Mouse (Mus musculus): ENCODE measurements around the gene Hspb7. TPM values are rescaled to one million over a fixed set of nuclear protein-coding genes. Genes with fewer than 3 reads are reported as not detected.

The Hspb7 gene
- 3.0 and 3.1 TPM in 2 replicates for polyA plus RNA-seq (2015; fragmentation: Nextera tagmentation; extraction: Ambion mirVana)

- Histone ChIP-seq H3K4me3 (replicated peaks) (peak within 1 kb of the TSS; percentile 19; the same call in 1 of the 2 replicates), H3K9me3 (no peaks in the 10 kb centered on the region), H3K4me2 (replicated peaks) (peak within 1 kb of the TSS; percentile 49), H3K4me1 (replicated peaks) (peaks cover 33% of the 10 kb centered on the region), H3K27me3 (replicated peaks) (no peaks in the 10 kb centered on the region), H3K9ac (peak within 1 kb of the TSS; percentile 26; the same call in 1 of the 2 replicates), H3K36me3 (no peaks in the 10 kb centered on the region), H3K27ac (peak within 1 kb of the TSS; percentile 77)
- no peak for ATAC-seq
- 54% methylated on average over 9 of the region's 9 CpGs for WGBS
Observed at GRCm38 (mm10) chr4:141420192-141420829, at the start of gene Hspb7. TSS of gene Hspb7 (plus strand) at chr4:141420779.

GRCm38 (mm10) chr4:141372426-141372825 lies 48.2 kb upstream of the Hspb7 start:
- H3K4me3 ChIP-seq (replicated peaks), result no peak overlapping the region
- no peaks in the 10 kb centered on the region for H3K9me3 ChIP-seq
- no peak overlapping the region for H3K27ac ChIP-seq
- no peak overlapping the region for H3K4me2 ChIP-seq (replicated peaks)
- H3K4me1 ChIP-seq (replicated peaks), result 0 out of 2 replicates have a peak, but pooled peaks cover 4% of the 10 kb centered on the region
- H3K9ac ChIP-seq, result no peak overlapping the region
- H3K36me3 ChIP-seq, result no peaks in the 10 kb centered on the region
- 91% methylated on average over 5 of the region's 5 CpGs for WGBS
- no peak for ATAC-seq
- peaks cover 9% of the 10 kb centered on the region for H3K27me3 ChIP-seq (replicated peaks)

DNA sequence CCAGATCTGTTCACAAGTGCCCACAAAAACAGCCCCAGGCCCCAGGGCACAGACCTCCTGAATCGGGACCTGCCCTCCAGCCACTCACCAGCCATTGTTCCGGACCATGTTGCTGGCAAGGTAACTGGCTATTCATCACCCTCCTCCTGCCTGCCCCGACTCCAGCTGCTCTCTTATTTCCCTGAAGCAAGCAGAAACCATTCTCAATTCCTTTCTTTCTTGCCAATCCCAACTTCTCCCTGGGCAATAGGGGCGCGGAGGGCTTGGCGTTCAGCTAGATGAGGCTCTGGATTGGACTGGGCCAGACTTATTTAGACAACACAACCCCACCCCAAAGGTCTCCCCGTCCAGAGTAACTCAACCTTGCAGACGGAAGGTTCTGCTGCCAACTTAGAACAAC lies 40.9 kb upstream of the Hspb7 start:
- Histone ChIP-seq H3K9ac (no peak overlapping the region), H3K4me3 (replicated peaks) (no peak overlapping the region), H3K27ac (no peak overlapping the region), H3K4me2 (replicated peaks) (no peak overlapping the region), H3K27me3 (replicated peaks) (peaks cover 26% of the 10 kb centered on the region), H3K36me3 (no peaks in the 10 kb centered on the region), H3K9me3 (no peaks in the 10 kb centered on the region), H3K4me1 (replicated peaks) (peaks cover 9% of the 10 kb centered on the region)
- ATAC-seq, result no peak
- 72% methylated on average over 8 of the region's 8 CpGs for WGBS

GRCm38 (mm10) chr4:141382406-141382805 lies 38.2 kb upstream of the Hspb7 start:
- Histone ChIP-seq H3K4me1 (replicated peaks) (peaks cover 9% of the 10 kb centered on the region), H3K36me3 (no peaks in the 10 kb centered on the region), H3K27me3 (replicated peaks) (peaks cover 26% of the 10 kb centered on the region), H3K9ac (peak overlapping the region; percentile 44), H3K9me3 (no peaks in the 10 kb centered on the region), H3K4me2 (replicated peaks) (peak overlapping the region; percentile 85), H3K4me3 (replicated peaks) (peak overlapping the region; percentile 33), H3K27ac (no peak overlapping the region)
- peak; percentile 26; the same call in 1 of the 2 replicates for ATAC-seq
- WGBS, result 2% methylated on average over 25 of the region's 25 CpGs

DNA sequence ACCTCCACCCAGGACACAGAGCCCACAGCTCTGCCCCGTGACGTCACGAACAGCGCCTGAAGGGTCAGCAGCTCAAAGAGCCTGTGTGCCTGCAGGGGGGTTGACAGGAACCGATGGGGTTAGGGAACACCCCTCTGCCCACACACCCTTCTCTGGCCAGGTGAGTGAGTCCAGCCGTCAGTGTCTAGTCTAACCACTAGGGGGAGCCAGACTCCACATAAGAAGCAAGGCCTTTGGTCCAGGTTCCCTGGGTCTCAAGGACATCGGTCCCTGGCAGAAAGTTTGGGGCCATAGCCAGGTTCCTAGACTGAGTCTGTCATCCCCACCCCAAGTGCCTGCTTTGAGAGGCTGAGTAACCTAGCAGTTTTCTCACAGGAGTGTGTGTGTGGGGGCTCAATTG lies 35.3 kb upstream of the Hspb7 start:
- peak; percentile 31; the same call in 1 of the 2 replicates for ATAC-seq
- Histone ChIP-seq H3K27me3 (replicated peaks) (peaks cover 26% of the 10 kb centered on the region), H3K27ac (no peak overlapping the region)

DNA sequence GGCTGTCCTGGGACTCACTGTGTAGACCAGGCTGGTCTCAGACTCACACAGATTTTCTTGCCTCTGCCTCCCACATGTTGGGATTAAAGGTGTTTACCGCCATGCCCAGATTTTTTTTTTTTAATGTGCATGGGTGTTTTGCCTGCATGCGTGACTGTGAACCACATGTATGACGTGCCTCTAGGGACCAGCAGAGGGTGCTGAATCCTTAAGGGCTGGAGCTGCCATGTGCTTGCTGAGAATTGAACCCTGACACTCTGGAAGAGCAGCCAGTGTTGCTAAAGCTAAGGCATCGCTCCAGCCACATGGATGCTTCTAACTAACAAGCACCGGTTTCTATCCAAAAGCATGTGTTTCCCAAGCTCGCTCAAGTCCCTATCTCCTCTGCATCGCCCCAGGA lies 34.4 kb upstream of the Hspb7 start:
- no peak overlapping the region for H3K27ac ChIP-seq
- no peak overlapping the region for H3K4me3 ChIP-seq (replicated peaks)
- no peak overlapping the region for H3K4me2 ChIP-seq (replicated peaks)
- peaks cover 9% of the 10 kb centered on the region for H3K4me1 ChIP-seq (replicated peaks)
- H3K9me3 ChIP-seq, result no peaks in the 10 kb centered on the region
- no peak overlapping the region for H3K9ac ChIP-seq
- H3K36me3 ChIP-seq, result no peaks in the 10 kb centered on the region
- no peak for ATAC-seq
- H3K27me3 ChIP-seq (replicated peaks), result peaks cover 26% of the 10 kb centered on the region
- 74% methylated on average over 7 of the region's 7 CpGs for WGBS

More for the DNA sequence above, 35.3 kb upstream of the Hspb7 start:
- H3K9me3 ChIP-seq, result no peaks in the 10 kb centered on the region
- H3K4me1 ChIP-seq (replicated peaks), result peaks cover 9% of the 10 kb centered on the region
- no peak overlapping the region for H3K4me3 ChIP-seq (replicated peaks)
- H3K36me3 ChIP-seq, result no peaks in the 10 kb centered on the region
- WGBS, result under 1% methylated on average over 7 of the region's 7 CpGs
- H3K4me2 ChIP-seq (replicated peaks), result no peak overlapping the region
- H3K9ac ChIP-seq, result no peak overlapping the region

DNA sequence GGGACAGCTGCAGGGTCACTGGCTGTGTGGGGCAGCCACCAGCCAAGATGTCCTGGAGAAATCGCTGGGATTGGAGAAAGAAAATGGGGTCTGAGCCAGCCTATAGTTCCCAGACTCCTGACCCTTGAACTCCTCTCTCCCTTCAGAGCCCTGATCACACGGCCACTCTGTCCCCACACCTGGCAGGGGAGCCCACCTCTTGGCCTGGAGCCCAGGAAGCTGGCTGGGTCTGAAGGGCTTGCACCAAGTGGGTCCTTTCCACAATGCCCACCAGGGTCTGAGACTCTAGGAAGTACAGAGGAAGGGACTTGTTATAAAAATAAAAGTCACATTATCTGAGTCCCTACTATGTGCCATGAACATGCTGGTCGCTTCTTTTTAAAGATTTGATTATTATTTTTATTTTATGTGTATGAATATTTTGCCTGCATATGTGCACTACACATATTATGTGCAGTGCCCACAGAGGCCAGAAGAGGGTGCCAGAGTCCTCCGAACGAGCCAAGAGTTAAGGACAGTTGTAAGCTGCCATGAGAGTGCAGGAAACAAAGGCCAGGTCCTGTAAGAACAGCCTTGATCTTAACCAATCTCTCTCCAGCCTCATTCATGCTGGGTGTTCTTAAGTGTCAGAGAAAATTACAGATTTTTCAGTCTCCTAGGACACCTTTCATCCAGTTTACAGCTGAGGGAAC lies 33.3 kb upstream of the Hspb7 start:
- Histone ChIP-seq H3K27ac (no peak overlapping the region), H3K9me3 (no peaks in the 10 kb centered on the region), H3K9ac (no peak overlapping the region), H3K27me3 (replicated peaks) (peaks cover 24% of the 10 kb centered on the region), H3K4me1 (replicated peaks) (peaks cover 6% of the 10 kb centered on the region), H3K4me2 (replicated peaks) (no peak overlapping the region), H3K36me3 (no peaks in the 10 kb centered on the region), H3K4me3 (replicated peaks) (no peak overlapping the region)
- WGBS, result 17% methylated on average over 5 of the region's 5 CpGs
- ATAC-seq, result peak; percentile 36; the same call in 1 of the 2 replicates

DNA sequence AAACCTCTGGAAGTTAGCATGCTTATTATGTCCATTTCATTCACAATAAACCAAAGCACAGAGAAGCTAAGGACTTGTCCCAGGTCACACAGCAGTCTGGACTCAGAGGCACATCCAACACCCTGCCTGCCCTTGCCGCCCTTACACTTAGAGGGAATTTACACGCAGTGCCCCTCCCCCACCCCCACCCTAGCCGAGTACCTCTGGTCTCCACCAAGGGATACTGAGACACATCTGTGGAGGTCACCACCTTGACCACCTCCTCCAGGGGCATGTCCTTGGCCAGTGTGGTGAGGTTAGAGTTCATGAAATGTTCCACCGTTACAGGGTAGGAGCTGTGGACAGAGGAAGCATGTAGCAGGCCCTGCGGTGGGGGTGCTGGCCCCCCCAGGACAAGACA lies 32.6 kb upstream of the Hspb7 start:
- ATAC-seq, result no peak
- Histone ChIP-seq H3K4me1 (replicated peaks) (no peaks in the 10 kb centered on the region; the same call in 1 of the 2 replicates), H3K9me3 (no peaks in the 10 kb centered on the region)

DNA sequence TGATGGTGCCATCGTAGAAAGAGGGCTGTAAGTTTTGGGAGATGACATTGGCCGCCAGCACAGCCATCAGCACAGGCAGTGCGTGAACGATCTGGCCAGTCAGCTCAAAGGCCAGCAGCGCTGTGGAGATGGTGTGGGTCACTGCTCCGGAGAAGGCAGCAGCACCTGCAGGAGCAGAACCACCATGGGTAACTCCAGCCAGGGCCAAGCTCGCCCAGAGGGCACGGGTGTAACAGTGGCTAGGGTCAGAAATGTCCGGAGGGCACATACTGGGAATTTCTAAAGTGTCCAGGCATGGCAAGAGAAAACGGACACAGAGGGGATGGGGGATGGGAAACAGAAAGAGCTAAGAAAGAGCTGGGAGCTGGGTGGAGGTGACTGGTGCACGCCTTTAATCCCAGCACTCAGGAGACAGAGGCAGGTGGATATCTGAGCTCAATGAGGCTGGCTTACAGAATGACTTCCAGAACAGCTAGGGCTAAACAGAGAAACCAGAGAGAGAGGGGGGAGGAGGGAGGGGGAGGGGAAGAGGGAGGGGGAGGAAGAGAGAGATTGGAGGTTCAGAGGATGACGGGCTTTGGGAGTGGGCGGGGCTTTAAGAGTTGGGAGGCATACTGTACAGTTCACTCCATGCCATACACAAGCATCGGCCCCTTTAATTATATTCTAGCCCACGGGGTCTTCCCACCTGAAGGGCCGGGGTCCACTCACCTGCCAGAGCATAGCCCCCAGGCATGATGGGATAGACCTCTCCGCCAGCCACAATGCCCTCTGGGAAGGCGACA lies 31.0 kb upstream of the Hspb7 start:
- no peak for ATAC-seq
- WGBS, result 69% methylated on average over 18 of the region's 18 CpGs
- Histone ChIP-seq H3K4me1 (replicated peaks) (no peaks in the 10 kb centered on the region), H3K4me3 (replicated peaks) (no peak overlapping the region), H3K27me3 (replicated peaks) (peaks cover 2% of the 10 kb centered on the region; the same call in 1 of the 2 replicates), H3K27ac (no peak overlapping the region), H3K9ac (no peak overlapping the region), H3K9me3 (no peaks in the 10 kb centered on the region), H3K36me3 (no peaks in the 10 kb centered on the region), H3K4me2 (replicated peaks) (no peak overlapping the region)

More for the DNA sequence above, 32.6 kb upstream of the Hspb7 start:
- H3K27me3 ChIP-seq (replicated peaks), result peaks cover 17% of the 10 kb centered on the region
- no peak overlapping the region for H3K9ac ChIP-seq
- 64% methylated on average over 5 of the region's 5 CpGs for WGBS
- no peak overlapping the region for H3K4me3 ChIP-seq (replicated peaks)
- no peaks in the 10 kb centered on the region for H3K36me3 ChIP-seq
- H3K27ac ChIP-seq, result no peak overlapping the region
- H3K4me2 ChIP-seq (replicated peaks), result no peak overlapping the region

DNA sequence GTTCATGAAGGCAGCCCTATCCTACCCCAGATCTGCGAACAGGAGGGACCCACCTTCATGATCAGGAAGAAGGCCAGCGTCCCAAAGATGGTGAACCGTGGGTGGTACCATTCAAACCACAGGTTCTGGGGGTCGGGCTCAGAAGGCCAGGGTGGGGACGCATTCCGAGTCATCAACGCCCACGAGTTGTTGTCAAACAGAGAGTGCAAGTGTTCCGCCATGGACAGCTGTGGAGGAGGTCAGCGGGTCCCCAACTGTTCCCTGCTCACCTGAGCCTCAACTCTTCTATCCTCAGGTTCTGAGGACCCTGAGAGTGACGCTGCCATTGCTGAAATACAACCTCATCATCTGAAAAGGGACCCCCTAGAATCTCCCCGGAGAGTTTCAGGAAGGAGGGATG lies 29.3 kb upstream of the Hspb7 start:
- Histone ChIP-seq H3K9me3 (no peaks in the 10 kb centered on the region), H3K9ac (no peak overlapping the region), H3K36me3 (no peaks in the 10 kb centered on the region), H3K4me1 (replicated peaks) (no peaks in the 10 kb centered on the region; the same call in 1 of the 2 replicates), H3K4me2 (replicated peaks) (no peak overlapping the region), H3K4me3 (replicated peaks) (no peak overlapping the region), H3K27me3 (replicated peaks) (no peaks in the 10 kb centered on the region), H3K27ac (no peak overlapping the region)
- no peak for ATAC-seq
- 78% methylated on average over 12 of the region's 12 CpGs for WGBS

DNA sequence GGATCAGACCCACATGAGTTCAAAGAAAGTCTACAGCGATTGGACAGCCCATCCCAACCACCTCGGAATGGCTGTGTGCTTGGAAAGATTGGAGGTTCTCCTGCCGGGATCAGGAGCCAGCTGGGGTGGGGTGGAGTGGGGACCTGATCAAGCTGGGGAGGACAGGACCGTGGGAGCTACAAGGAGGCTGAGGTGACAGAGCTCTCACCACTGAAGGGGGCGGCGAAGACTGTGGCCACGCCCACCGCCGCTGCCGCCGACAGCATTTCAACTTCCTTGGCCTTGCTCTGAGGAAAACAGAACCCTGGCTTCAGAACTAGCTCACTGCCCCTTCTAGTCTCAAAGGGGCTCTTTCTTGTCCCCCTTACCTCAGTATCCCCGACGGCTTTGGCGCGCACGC lies 25.8 kb upstream of the Hspb7 start:
- no peaks in the 10 kb centered on the region for H3K27me3 ChIP-seq (replicated peaks)
- no peak overlapping the region for H3K27ac ChIP-seq
- 14% methylated on average over 16 of the region's 16 CpGs for WGBS
- H3K9me3 ChIP-seq, result no peaks in the 10 kb centered on the region
- H3K36me3 ChIP-seq, result no peaks in the 10 kb centered on the region
- 0 out of 2 replicates have a peak, but pooled peaks have one; percentile 19 for ATAC-seq
- H3K4me1 ChIP-seq (replicated peaks), result no peaks in the 10 kb centered on the region; the same call in 1 of the 2 replicates
- no peak overlapping the region for H3K4me3 ChIP-seq (replicated peaks)
- H3K4me2 ChIP-seq (replicated peaks), result peak overlapping the region; percentile 50
- H3K9ac ChIP-seq, result 0 out of 2 replicates have a peak overlapping the region, but pooled peaks have one; percentile 8

DNA sequence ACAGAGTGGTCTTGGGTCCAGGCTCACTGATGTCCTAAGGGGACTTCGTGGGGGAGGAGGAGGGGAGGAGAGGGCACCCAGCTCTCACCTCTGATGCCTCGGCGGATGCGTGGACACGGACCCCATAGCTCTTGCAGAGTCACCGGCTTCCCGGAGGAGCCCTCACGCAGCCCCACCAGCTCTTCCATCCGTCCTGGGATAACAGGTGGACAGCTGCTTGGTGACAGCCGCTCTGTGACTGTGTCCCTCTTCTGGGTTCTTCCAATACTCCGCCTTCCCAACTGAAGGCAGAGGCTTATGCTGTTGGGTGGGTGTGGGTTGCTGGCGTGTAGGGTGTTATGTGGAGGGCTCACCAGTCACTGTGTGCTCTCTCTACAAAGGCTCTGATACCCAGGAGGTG lies 22.7 kb upstream of the Hspb7 start:
- Histone ChIP-seq H3K4me2 (replicated peaks) (no peak overlapping the region), H3K9ac (no peak overlapping the region), H3K9me3 (no peaks in the 10 kb centered on the region), H3K4me1 (replicated peaks) (no peaks in the 10 kb centered on the region; the same call in 1 of the 2 replicates), H3K4me3 (replicated peaks) (no peak overlapping the region), H3K36me3 (no peaks in the 10 kb centered on the region), H3K27me3 (replicated peaks) (no peaks in the 10 kb centered on the region), H3K27ac (no peak overlapping the region)
- WGBS, result 74% methylated on average over 12 of the region's 12 CpGs
- no peak for ATAC-seq
